Mouse (Mus musculus) fibroblast of lung, adult 2 months (primary cell): Measurements from ENCODE around the gene Strn4.

Experiments
- DNase-seq: peaks from one replicate; pipeline ENCODE4 v3.0.0-alpha.2; 2011; ENCODE audit warnings: low read depth

Strn4 gene

DNA sequence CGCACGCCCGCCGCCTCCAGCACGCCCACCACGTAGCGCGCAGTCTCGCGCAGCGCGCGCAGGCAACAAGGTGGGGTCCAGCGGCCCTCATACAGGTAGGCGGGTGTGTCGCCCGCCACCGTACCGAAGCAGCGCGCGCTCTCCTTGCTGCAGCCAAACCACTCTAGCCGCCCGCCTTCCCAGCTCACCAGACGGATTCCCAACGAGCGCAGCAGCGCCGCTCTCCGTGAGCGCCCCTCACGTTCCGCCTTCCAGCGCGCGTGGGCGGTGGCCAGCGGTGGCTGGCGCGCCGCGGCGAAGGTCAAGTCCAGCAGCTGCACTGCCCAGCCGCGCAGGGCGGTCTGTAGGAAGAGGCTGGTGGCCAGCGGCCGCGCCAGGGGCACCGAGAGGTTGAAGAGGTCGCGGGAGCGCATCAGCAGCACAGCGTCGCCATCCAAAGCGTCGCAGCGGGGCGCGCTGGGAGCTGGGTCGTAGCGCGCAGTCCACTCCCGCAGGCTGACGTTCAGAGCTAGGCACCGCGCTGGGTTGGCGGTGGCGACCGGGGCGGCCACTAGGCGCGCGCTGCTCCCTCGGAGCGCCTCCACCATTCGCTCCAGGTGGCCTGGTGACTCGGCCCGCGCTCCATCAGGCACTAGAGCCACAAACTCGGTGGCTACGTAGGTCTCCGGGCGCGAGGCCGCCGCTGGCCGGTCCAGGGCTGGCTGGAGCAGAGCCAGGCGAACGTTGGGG lies 4.6 kb upstream of the Strn4 start:
- no peak for DNase-seq

DNA sequence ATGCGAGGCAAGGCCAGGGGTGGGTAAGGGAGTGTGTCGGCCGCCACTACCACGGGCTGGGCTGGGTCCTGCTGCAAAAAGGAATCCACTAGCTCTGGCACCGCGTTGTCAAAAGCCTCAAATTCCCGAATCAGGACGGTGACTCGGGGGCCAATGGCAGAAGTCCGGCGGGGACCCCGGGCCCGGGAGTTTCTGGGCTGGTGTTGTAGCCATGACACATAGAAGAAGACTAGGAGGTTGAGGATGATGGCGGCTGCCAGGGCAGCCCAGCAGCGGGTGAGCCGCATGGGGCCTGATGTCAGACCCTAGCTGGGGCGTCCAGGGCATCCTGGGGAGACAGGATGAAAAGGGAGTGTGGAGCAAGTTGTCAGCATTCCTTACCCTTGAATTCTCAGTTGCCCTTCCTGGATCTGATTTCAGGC lies 4.0 kb upstream of the Strn4 start:
- no peak for DNase-seq

GRCm38 (mm10) chr7:16812505-16812904 lies 3.2 kb upstream of the Strn4 start:
- no peak for DNase-seq

- DNase-seq = no peak
Measured at GRCm38 (mm10) chr7:16816078-16816474, 387 bp downstream of the Strn4 start.

DNA sequence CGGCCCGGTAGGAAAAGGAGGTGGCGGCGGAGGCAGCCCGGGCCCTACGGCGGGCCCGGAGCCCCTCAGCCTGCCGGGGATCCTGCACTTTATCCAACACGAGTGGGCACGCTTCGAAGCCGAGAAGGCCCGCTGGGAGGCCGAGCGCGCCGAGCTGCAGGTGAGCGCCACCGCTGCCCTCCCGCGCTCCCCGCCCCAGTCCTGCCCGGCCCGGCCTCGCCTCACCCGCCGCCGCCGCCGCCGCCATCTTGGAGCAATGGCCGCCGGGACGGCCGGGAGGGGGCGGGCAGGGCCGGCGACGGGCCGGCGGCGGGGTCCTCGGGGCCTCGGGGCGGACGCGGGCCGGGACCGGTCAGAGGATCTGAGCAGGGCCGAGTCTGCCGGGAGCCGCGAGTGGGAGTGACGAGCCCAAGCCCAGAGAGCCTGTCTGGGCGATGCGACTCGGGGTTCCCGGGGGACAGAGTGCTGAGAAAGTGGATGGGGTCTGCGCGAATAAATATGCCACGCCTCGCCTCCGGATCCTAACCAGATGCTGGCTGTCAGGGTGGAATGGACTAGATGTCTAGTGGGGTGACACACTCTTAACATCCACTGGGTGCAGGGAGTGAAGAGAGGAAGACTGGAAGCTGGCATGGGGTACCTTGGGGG lies 910 bp downstream of the Strn4 start, which contains the start of gene Fkrp:
TSS of gene Fkrp (minus strand) at position 258 of the 648 bp plus-strand sequence.
- no peak for DNase-seq

DNA sequence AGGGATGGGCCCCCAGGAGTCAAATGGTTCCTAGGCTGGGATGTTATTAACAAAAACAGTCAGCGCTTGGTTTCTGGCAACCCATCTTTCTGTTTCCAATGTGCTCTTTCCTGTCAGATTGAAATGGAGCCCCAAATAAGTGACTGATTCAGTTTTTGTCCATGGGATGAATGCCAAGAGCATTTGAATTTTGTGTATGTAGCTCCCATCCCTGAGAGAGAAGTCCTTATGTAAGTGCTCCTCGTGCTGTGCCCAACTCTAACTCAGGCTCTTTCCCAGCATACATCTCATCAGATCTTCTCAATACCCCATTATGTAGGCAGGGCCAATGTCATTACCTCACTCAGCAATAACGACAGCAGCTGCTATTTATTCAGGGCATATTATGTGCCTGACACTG lies 2.0 kb downstream of the Strn4 start:
- DNase-seq = no peak

- no peak for DNase-seq
Measured at GRCm38 (mm10) chr7:16819794-16820193, 4.1 kb downstream of the Strn4 start.

DNA sequence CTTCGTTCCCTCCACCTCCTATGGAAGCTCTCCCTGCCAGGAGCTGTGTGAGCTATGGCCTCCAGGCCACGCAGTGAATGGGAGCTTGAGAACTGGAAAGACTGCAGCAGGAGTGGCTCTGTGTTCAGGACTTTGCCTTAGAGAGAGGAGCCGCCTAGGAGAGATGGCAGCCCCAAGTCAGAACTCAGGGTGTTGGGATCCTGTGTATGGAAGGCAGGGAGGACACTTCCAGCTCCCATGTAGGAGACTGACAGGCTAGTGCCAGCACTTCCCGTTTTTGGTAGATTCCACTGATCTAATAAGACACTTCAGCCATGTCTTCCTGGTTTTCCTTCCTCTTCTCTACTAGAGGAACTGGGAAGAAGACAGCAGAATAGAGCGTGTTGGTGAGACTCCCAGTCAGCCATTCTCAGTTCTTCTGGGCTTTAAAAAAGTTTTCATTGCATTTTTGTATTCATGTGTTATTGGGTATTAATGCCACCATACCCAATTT lies 4.6 kb downstream of the Strn4 start:
- no peak for DNase-seq

GRCm38 (mm10) chr7:16821091-16821490 lies 5.4 kb downstream of the Strn4 start:
- no peak for DNase-seq

DNA sequence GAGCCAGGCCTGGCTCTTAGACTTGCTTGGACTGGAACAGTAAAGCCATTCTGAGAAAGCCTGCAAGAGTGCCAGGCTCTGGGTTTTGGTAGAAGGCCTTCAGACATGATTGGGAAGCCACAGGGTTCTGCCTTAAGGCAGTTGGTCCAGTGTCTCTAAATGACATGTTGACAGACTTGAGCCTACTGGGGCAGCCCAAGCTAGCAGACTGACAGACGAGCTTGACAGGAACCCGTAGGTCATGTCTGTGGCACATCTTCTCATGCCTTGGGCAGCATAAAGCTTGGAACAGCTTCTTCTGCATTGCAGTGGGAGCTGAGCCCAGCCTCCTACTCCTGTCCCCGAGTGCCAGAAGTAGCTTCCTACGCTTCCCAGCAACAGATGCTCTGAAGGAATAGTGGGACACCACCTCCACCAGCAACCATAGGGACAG lies 6.0 kb downstream of the Strn4 start:
- no peak for DNase-seq

DNA sequence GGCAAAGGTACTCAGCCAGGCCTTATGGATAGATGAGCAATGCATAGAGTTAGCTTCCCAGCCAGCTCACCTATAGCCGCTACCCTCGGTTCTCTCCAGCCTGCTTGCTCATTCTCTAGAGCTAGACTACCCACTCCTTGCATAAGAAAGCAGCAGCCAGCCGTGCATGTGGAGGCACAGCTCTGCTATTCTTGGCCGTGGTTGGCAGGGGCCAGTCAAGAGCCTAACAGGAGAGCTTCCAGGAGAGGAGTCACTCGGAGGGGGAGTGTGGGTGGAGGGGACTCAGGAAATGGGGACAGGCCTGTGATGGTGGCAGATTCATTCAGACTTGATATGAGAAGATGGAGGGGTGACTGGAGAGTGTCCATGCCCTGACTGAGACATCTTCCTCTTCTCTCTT lies 8.0 kb downstream of the Strn4 start:
- no peak for DNase-seq

DNA sequence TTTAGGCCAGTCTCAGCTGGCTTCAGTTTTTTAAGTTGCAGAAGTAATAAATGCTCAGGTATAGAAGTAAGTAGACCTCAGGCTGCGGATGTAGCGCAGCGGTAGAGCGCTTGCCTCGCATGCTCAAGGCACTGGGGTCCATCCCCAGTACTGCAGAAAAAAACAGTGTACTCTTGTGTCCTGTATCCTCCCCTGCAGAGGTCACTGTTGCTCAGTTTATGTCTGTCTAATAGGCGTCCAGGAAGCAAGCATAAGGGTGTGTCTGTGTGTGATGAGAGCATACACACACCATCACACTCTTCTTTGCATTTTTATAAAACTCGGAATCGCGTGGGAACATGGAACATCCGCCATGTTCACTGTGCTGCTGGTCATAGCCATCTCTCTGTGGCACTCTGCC lies 10.1 kb downstream of the Strn4 start:
- no peak for DNase-seq

- DNase-seq = no peak
Measured at GRCm38 (mm10) chr7:16826571-16826970, 10.9 kb downstream of the Strn4 start.

DNA sequence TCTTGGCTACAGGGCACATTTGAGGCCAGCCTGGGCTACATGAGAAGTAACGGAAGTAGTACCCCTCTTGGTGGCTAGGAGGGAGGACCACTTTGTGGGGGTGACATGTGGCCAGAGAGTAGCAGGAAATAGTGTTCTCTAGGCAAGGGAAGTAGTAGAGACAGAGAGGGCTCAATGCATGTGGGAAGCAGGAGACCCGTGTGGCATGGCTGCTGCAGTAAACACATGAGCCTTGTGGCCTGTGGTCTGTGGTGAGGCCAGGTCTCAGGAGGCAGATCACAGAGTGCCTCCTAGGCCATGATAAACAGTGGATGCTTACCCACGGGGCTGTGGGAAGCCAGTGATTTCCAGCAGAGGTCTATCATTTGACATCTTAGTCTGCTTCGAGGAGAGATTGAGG lies 11.6 kb downstream of the Strn4 start:
- DNase-seq = no peak

- DNase-seq = no peak
Measured at GRCm38 (mm10) chr7:16830449-16830848, 14.8 kb downstream of the Strn4 start.

GRCm38 (mm10) chr7:16837916-16838803 lies 22.5 kb downstream of the Strn4 start:
- DNase-seq = no peak

GRCm38 (mm10) chr7:16838804-16839426 lies 23.2 kb downstream of the Strn4 start:
- no peak for DNase-seq

- no peak for DNase-seq
Measured at GRCm38 (mm10) chr7:16839427-16840108, 23.9 kb downstream of the Strn4 start.

- DNase-seq = no peak
Measured at GRCm38 (mm10) chr7:16840109-16840491, 24.4 kb downstream of the Strn4 start.

GRCm38 (mm10) chr7:16841078-16841477 lies 25.4 kb downstream of the Strn4 start:
- DNase-seq = no peak
